Mouse (Mus musculus): ENCODE results near the gene Tefm. TPM values are rescaled to one million over a fixed set of nuclear protein-coding genes. Genes with fewer than 3 reads are reported as not detected.
A peak's percentile ranks its signal among the peaks of the same experiment; 100 is the strongest.

Tefm gene
- total and polyA plus RNA-seq, 3 experiments: 34.4 to 70.2 (median 43.9) TPM

DNA sequence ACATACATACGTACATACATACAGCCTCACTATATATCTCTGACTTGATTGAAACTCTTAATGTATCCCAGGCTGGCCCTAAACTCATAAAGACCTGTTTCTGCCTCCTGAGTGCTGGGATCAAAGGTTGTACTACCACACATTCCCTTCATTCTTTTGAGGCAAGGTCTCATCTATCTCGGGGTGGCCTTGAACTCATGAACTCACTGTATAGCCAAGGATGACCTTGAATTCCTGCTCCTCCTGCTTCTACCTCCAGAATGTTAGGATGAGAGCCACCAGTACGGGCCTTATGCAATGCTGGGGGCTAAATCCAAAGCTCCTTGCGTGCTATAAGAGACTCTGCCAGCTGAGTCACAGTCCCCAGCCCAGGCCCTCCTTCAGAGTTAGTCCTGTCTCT, 19.1 kb upstream of the Tefm start:
- dilution Hi-C loops (cut with MboI; ENCODE audit: extremely low pct_ligation_motif_present, extremely low pct_unique_long_range_greater_than_20kb, low sequenced_read_pairs) (no loop called here), in situ Hi-C loops (cut with MboI; ENCODE audit: low pct_ligation_motif_present, low pct_unique_long_range_greater_than_20kb, low sequenced_read_pairs) (no loop called here)
- no peaks in the 10 kb centered on the region for H3K9me3 ChIP-seq (replicated peaks; ENCODE audit: low read length)
- no peak overlapping the region for H3K27ac ChIP-seq (ENCODE audit: insufficient read depth, low read depth)
- no peak overlapping the region for H3K9ac ChIP-seq (ENCODE audit: insufficient read depth, low read depth)
- no peak overlapping the region for H3K4me3 ChIP-seq (replicated peaks in 1 of 3; ENCODE audit: low read depth in 2 of 3, low read length in 2 of 3, poor library complexity in 1 of 3)
- peaks cover 0 to 6% of the 10 kb centered on the region in 2 experiments for H3K36me3 ChIP-seq (replicated peaks in 1 of 2; ENCODE audit: control insufficient read depth in 1 of 2, insufficient read depth in 1 of 2, low read length in 1 of 2)
- peaks cover 4 to 35% of the 10 kb centered on the region in 2 experiments; a peak in 2 of 4 replicates for H3K4me1 ChIP-seq (ENCODE audit: control insufficient read depth in 1 of 2, insufficient read depth in 2 of 2)
- no peak overlapping the region for H3K4me2 ChIP-seq (ENCODE audit: insufficient read depth, low read depth, poor library complexity, severe bottlenecking)
- H3K79me2 ChIP-seq (replicated peaks; ENCODE audit: control insufficient read depth, extremely low read depth, insufficient read depth, poor library complexity, severe bottlenecking): no peaks in the 10 kb centered on the region
- H3K27me3 ChIP-seq (replicated peaks): no peaks in the 10 kb centered on the region
- no peak for DNase-seq (ENCODE audit: extremely low read depth)
- no peak for TF ChIP-seq JUND (conservative IDR thresholded peaks at IDR 0.05; ENCODE audit: low read depth, low read length)
- TF ChIP-seq SIN3A (IDR thresholded peaks at IDR 0.05; ENCODE audit: low read length): no peak
- no peak for TF ChIP-seq BHLHE40 (IDR thresholded peaks at IDR 0.05; ENCODE audit: low read depth, low read length)
- no peak for TF ChIP-seq ZC3H11A (IDR thresholded peaks at IDR 0.05; ENCODE audit: low read depth, low read length)
- TF ChIP-seq ZKSCAN1 (IDR thresholded peaks at IDR 0.05; ENCODE audit: borderline replicate concordance, low read depth, low read length): no peak
- no peak for TF ChIP-seq MXI1 (IDR thresholded peaks at IDR 0.05; ENCODE audit: low read depth, low read length)
- no peak for TF ChIP-seq HCFC1 (IDR thresholded peaks at IDR 0.05; ENCODE audit: low read depth, low read length)
- TF ChIP-seq KAT2A (IDR thresholded peaks at IDR 0.05; ENCODE audit: insufficient replicate concordance, low read length): no peak
- no peak for TF ChIP-seq USF1 (IDR thresholded peaks at IDR 0.05; ENCODE audit: low read depth, low read length)
- no peak for TF ChIP-seq JUN (IDR thresholded peaks at IDR 0.05; ENCODE audit: insufficient read depth, low read depth, low read length)
- TF ChIP-seq NELFE (IDR thresholded peaks at IDR 0.05; ENCODE audit: low read depth, low read length): no peak
- TF ChIP-seq MAFK (IDR thresholded peaks at IDR 0.05; ENCODE audit: insufficient replicate concordance, low read length): no peak
- no peak for TF ChIP-seq ZNF384 (IDR thresholded peaks at IDR 0.05; ENCODE audit: low read depth, low read length)
- TF ChIP-seq ETS1 (conservative IDR thresholded peaks at IDR 0.05; ENCODE audit: low read depth, low read length): no peak
- TF ChIP-seq MYC (IDR thresholded peaks at IDR 0.05; ENCODE audit: low read depth, low read length): no peak
- no peak for TF ChIP-seq POLR2A (IDR thresholded peaks at IDR 0.05; ENCODE audit: low read depth, low read length)
- TF ChIP-seq MAZ (IDR thresholded peaks at IDR 0.05; ENCODE audit: low read depth, low read length): no peak
- TF ChIP-seq NRF1 (IDR thresholded peaks at IDR 0.05; ENCODE audit: low read depth, low read length): no peak

DNA sequence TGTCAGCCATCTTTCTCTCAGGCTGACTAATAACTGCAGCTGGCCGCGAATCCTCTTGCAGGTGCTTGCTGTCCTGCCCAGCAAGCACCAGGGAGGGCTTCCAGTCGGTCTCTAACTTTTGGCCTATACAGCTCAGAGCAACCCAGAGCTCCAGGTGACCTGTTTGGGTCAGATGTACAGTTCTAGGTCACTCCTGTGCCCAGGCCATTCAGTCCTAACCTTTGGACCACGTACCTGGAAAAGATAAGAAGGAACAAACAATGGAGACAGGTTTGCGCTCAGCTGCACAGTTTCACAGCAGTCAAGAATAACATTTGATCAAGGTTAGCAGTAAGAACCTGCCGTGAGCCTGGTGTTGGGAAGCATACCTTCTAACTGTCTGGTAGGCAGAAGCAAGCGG, 17.0 kb upstream of the Tefm start:
- in situ Hi-C loops (cut with MboI; ENCODE audit: low pct_ligation_motif_present, low pct_unique_long_range_greater_than_20kb, low sequenced_read_pairs): no loop called here

More for the DNA sequence above, 17.0 kb upstream of the Tefm start:
- no peak for TF ChIP-seq MAFK (IDR thresholded peaks at IDR 0.05; ENCODE audit: insufficient replicate concordance, low read length)
- TF ChIP-seq IRF4 (IDR thresholded peaks at IDR 0.05; ENCODE audit: low read depth, low read length): 0 out of 2 replicates have a peak, but pooled peaks have one; percentile 13
- H3K9me3 ChIP-seq (replicated peaks; ENCODE audit: low read length): peaks cover 9% of the 10 kb centered on the region
- H3K36me3 ChIP-seq (replicated peaks in 1 of 2; ENCODE audit: control insufficient read depth in 1 of 2, insufficient read depth in 1 of 2, low read length in 1 of 2): no peaks in the 10 kb centered on the region
- no peak overlapping the region for H3K4me3 ChIP-seq (replicated peaks in 1 of 3; ENCODE audit: low read depth in 2 of 3, low read length in 2 of 3, poor library complexity in 1 of 3)
- H3K79me2 ChIP-seq (replicated peaks; ENCODE audit: control insufficient read depth, extremely low read depth, insufficient read depth, poor library complexity, severe bottlenecking): no peaks in the 10 kb centered on the region
- DNase-seq (ENCODE audit: extremely low read depth): no peak
- no peak overlapping the region for H3K9ac ChIP-seq (ENCODE audit: insufficient read depth, low read depth)
- H3K4me2 ChIP-seq (ENCODE audit: insufficient read depth, low read depth, poor library complexity, severe bottlenecking): no peak overlapping the region
- H3K27ac ChIP-seq (ENCODE audit: insufficient read depth, low read depth): no peak overlapping the region
- H3K27me3 ChIP-seq (replicated peaks): no peaks in the 10 kb centered on the region
- dilution Hi-C loops (cut with MboI; ENCODE audit: extremely low pct_ligation_motif_present, extremely low pct_unique_long_range_greater_than_20kb, low sequenced_read_pairs): no loop called here
- H3K4me1 ChIP-seq (ENCODE audit: control insufficient read depth in 1 of 2, insufficient read depth in 2 of 2): peaks cover 10 to 33% of the 10 kb centered on the region in 2 experiments

Measured in CH12.LX (cell line).